Mouse (Mus musculus) hindlimb bud, embryonic 11.5 days (tissue): ENCODE data around the gene Rasgrp3.

Experiments
- DNase-seq: peaks from one replicate; pipeline ENCODE4 v3.0.0-alpha.2; 2012; ENCODE audit warnings: low read depth, low spot score; ENCODE audit errors: extremely low spot score

Gene Rasgrp3

GRCm38 (mm10) chr17:75536396-75537049, 100.8 kb downstream of the Rasgrp3 start:
- no peak for DNase-seq

- DNase-seq: no peak
These were observed 101.4 kb downstream of the Rasgrp3 start for GRCm38 (mm10) chr17:75537050-75537445.

- no peak for DNase-seq
These were observed 102.7 kb downstream of the Rasgrp3 start for GRCm38 (mm10) chr17:75538431-75538830.

GRCm38 (mm10) chr17:75539130-75539529, 103.4 kb downstream of the Rasgrp3 start:
- DNase-seq: no peak

- DNase-seq: no peak
These were observed 104.1 kb downstream of the Rasgrp3 start for GRCm38 (mm10) chr17:75539841-75540240.

- no peak for DNase-seq
These were observed 107.7 kb downstream of the Rasgrp3 start for GRCm38 (mm10) chr17:75543434-75543833.

GRCm38 (mm10) chr17:75544262-75544661, 108.6 kb downstream of the Rasgrp3 start:
- no peak for DNase-seq

GRCm38 (mm10) chr17:75550771-75551413, 115.2 kb downstream of the Rasgrp3 start:
- no peak for DNase-seq

GRCm38 (mm10) chr17:75551512-75552400, 116.1 kb downstream of the Rasgrp3 start, which contains the start of gene Fam98a:
Fam98a (minus strand) TSS chr17:75551946.
- DNase-seq: peak; percentile 95

- DNase-seq: no peak
These were observed 121.3 kb downstream of the Rasgrp3 start for GRCm38 (mm10) chr17:75557031-75557430.

- DNase-seq: no peak
These were observed 122.3 kb downstream of the Rasgrp3 start for GRCm38 (mm10) chr17:75558041-75558440.

GRCm38 (mm10) chr17:75575608-75576007, 139.9 kb downstream of the Rasgrp3 start:
- no peak for DNase-seq
